Mouse (Mus musculus) telencephalon, adult 2 months (tissue): ENCODE measurements around the gene Ucp2.
A peak's percentile ranks its signal among the peaks of the same experiment; 100 is the strongest.
"Not testable (repeated sequence)": the region's sequence is repeated elsewhere in the genome, so short reads cannot be mapped to it uniquely, and the experiment has no call there.

Experiments
- DNase-seq: peaks from one replicate; pipeline ENCODE4 v3.0.0-alpha.2; 2011; ENCODE audit warnings: low read depth, low spot score

Gene Ucp2

DNA sequence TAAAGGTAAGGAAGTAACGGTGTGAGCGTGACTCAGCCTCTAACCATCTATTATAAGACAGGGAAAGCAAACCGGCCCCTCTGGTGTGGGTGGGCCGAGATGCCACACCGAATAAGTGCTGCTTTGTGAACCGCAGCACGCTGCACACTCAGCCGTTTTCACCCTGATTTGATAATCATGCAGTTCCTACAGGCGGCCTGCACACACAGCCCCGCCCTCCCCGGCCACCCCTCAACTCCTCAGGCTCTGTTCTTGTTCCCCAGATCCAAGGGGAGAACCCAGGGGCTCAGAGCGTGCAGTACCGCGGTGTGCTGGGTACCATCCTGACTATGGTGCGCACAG is 13.3 kb upstream of the Ucp2 start:
- DNase-seq: no peak

DNA sequence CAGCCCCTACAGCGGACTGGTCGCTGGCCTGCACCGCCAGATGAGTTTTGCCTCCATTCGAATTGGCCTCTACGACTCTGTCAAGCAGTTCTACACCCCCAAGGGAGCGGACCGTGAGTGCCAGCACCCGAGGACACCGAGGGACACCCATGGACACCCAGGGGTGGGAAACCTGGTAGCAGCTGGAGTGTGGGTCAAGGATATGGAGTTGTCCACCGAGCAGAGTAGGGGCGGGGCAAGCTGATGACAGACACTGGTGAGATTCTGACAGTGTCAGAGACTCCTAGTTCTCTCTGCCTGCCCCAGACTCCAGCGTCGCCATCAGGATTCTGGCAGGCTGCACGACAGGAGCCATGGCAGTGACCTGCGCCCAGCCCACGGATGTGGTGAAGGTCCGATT is 13.0 kb upstream of the Ucp2 start:
- no peak for DNase-seq

DNA sequence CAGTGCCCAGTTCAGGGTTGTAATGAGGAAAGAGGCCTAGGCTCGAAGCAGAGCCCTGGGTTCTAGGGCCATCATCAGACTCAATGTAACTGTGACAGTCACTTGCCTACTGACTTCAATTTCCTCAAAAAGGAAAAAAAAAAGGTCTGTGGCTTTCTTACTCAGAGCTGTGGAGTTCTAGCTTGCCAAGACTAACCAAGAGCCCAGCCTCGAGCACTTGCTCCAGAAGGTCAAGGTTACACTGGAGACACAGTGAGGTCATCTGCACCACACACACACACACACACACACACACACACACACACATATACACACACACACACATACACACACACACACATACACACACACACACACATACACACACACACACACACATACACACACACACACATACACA is 11.1 kb upstream of the Ucp2 start:
- DNase-seq: not testable (repeated sequence)

DNA sequence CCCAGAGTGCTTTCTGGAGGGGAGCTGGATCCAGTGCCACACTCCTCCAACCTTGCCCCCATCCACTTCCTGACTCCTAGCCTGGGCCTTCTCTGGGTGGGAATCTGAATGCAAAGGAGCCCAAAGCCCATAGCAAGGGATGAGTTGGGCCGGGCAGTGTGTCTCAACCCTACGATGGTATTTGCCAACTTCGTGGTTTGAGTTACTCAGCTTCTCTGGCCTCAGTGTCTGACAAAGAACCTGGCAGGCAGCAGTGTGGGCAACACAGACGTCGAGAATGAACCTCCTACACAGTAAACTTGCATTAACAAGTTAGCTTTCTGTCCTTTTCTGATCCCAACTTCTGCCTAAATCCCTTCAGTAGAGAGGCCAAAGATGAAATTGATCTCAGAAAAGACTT is 8.6 kb upstream of the Ucp2 start:
- no peak for DNase-seq

DNA sequence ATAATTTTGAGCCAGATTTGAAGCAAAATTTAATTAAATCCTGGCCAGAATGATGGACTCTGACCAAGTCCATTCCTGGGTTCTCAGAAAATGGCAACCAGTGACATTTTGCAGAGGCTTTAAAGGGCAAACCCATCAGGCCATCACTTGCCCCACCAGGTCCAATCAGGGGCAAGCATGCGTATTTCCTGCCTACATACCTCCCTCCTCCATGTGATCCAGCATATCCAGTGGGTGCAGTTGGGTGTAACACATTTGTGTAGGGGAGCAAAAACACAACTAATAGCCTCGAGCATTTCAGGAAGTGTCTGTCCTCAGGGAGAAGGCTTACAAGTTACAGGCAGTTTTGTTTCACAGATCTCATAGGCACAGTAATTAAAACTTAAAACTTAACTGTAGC is 5.8 kb upstream of the Ucp2 start:
- DNase-seq: no peak

DNA sequence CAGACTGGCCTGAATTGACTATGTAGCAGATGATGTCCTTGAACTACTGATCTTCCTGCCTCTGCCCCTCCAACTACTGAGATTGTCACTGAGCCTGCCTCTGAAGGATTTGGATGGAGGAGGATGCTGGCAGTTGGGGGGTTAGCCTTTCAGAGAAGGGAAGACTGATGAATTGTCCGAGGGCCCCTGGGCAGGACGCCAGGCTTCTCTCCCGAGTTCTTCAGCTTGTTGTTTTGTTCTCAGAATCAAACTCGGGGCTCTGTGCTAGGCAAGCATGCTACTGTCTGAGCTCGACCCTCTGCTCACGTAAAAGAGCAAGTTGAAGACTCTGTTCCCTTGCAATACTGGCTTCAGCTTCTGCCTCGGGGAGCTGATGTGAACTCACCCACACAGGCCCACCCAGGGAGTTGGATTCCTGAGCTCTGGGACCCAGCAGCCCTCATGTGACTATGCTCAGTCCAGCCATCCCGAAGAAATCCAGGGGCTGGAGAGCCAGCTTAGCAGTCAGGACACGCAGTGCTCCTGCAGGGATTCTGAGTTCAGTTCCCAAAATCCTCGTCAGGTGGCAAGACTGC is 4.6 kb upstream of the Ucp2 start:
- no peak for DNase-seq

DNA sequence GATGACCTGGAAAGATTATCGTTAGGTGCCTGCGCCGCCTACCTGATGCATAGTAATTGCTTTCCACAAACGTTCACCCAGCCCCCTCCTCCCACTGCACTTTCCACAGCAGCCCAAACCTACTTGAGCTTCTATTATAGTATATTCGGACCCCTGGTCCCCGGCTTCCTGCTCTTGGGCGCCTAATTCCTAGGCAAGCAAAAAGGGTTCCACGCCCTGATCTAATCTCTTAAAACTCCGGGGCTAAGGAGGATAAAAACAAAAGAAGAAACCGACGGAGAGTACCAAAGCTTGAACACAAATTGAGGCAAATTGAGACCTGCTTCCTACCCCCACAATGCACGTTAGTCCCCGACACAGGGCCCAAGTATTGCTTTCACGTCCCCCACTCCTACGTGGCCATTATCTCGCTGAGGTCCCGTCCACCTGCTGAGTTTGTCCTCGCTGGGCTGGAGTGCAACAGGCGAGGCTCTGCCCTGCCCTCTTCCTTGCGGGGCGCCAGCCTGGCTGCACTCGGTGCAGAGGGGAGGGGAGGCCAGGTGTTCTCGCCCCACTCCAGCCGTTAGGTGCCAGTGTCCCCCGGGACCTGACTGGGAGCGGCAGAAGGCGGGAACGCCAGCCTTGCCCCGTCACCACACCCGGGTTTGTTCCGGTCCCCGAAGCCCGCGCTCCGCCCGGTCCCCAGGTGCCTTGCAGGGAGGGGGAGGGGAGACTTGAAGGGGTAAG is 583 bp upstream of the Ucp2 start:
- no peak for DNase-seq

DNA sequence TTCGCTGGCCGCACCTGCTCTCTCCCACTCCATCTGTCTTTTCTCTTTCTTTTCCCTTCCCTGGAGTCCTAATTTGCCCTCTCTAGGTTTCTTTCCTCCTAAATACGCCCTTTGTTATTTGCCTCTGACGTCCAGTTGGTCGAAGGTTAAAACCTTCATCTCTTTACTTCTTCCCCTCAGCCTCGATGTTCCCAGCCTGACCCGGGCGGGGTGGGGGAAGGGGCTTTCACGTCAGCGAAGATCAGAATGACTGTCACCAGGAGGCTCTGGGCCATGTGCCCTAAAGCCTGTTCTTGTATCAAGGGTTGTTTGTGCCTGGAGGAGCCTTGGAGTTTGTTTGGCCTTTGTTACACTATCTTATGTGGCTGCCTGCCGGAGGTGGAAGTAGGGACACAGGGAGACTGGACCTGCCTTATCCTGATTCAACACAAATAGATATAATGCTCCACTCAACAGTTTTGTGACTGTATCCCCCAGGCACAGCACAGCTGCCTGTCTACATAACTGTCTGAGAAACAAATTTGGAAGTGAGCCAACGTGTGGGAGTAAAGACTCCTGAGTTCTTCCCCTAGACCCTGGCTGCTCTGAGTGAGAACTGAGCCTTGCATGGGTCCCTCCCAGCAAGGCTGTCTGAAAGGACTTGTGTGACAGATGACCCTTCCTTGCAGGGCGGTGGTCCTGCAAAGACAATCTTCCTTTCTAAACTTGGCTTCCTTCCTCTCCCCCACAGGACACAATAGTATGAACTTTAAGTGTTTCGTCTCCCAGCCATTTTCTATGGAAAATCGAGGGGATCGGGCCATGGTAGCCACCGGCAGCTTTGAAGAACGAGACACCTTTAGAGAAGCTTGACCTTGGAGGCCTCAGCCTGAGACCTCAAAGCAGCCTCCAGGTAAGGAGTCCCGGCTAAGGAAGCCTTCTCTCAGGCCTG is 612 bp downstream of the Ucp2 start:
- no peak for DNase-seq

DNA sequence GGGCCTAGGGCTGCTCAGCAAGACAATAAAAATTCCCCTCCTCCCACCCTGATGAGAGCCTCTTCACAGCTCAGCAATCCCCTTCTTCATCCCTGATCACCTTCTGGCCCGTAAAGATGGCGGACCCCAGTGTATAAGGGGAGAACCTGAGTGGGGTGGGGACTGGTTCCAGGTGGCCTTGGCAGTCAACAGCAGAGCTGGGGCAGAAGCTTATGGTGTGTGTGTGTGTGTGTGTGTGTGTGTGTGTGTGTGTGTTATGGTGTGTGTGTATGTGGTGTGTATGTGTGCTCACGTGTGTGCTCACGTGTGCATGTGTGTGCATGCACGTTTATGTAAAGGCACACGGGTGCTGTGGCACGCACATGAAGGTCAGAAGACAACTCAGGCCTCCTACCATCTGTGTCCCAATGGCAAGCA is 1.3 kb downstream of the Ucp2 start:
- DNase-seq: no peak

DNA sequence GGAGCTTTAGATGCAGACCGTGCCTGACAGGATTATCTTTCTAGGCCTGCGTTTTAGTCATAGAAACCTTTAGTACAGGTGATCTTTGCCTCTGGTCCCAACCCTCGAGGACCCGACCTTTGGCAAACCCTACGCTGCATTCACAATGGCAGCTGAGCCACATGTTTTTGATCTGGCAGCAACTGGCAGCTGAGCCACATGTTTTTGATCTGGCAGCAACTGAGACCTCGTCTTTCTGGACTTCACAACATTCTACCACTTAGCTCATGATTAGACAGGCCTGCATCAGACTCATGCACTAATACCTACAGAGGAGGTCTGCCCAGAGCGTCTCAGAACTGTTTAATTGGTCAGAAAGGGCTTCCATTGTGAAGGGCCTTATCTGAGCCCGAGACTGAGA is 1.9 kb downstream of the Ucp2 start:
- no peak for DNase-seq

DNA sequence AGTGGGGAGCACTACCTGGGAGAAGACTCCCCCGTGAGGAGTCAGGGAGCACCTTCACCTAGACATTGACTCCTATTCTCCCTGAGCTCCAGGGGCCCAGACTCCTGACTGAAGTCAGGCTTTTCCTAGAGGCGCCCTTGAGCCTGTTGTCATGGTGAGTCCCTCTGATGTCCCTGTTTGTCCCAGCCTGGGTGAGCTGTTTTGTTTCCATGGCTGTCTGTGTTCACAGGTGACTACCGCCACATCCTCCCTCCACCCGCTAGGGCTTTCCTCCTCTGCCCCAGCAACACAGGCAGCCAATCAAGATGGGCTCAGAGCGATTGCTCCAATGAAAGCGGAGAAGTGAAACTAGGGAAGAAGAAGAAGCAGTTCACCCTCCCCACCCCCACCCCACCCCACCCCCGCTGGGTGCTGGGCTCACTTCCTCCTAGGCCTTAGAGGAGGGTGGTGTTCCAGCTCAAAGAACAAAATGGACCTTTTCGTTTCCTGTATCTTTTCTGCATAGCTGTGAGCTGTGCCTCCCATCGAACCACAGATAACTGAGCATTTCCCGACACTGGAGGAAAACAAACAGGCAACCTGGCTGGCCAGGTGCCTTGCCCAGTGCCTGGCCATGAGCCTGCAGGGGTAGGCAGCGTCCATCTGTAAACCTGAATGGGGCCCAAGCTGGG is 2.6 kb downstream of the Ucp2 start:
- DNase-seq: peak; percentile 79

DNA sequence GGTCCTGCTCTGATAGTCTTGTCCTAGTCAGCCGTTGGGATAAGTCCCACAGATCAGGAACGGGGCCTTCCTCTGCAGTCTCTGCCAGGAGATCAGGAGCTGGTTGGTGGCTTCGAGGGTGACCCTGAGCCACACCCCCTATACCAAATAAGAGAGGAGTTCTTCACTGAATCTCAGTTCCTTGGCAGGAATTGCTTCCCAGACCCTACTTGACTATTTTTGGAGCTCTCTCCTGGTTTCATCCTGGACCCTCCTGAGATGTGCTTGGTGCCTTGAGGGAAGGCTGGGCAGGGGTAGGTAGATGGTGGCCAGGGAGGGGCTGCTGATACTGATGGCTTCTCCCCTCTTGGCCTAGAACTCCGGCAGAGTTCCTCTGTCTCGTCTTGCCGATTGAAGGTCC is 3.2 kb downstream of the Ucp2 start:
- DNase-seq: no peak

DNA sequence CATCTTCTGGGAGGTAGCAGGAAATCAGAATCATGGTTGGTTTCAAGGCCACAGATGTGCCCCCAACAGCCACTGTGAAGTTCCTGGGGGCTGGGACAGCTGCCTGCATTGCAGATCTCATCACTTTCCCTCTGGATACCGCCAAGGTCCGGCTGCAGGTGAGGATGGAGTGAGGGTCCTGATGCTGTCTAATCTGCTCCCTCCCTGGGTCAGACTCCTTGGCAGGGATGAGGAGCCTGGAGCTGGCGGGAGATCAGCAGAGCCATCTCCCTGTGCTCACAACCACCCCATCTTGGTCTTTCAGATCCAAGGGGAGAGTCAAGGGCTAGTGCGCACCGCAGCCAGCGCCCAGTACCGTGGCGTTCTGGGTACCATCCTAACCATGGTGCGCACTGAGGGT is 3.7 kb downstream of the Ucp2 start:
- no peak for DNase-seq

DNA sequence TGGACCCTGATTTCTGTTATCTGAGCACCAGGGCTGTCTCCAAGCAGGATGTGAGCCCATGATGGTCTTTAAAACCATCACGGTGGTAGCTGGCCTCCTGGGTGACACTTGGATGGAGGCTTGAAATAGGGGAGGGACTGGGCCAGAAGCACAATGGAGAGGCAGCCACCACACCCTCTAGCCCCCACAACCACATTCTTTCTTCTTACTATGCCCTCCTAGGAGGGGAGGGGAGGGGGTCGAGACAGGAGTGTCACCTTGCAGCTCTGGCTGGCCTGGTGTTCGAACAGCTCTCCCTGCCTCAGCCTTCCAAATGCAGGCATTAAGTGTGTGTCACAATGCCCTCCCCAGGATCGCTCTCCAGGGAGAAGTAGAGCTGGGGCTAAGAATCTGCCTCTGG is 4.3 kb downstream of the Ucp2 start:
- no peak for DNase-seq

DNA sequence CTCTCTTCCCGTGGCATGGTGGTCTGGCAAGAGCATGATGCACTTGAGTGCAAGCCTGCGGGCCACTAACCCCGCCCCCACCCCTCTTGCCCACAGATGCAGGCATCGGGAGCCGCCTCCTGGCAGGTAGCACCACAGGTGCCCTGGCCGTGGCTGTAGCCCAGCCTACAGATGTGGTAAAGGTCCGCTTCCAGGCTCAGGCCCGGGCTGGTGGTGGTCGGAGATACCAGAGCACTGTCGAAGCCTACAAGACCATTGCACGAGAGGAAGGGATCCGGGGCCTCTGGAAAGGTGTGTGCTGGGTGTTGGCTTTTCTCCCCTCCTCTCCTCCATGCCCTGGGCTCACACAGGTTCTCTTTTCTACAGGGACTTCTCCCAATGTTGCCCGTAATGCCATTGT is 4.8 kb downstream of the Ucp2 start:
- no peak for DNase-seq

DNA sequence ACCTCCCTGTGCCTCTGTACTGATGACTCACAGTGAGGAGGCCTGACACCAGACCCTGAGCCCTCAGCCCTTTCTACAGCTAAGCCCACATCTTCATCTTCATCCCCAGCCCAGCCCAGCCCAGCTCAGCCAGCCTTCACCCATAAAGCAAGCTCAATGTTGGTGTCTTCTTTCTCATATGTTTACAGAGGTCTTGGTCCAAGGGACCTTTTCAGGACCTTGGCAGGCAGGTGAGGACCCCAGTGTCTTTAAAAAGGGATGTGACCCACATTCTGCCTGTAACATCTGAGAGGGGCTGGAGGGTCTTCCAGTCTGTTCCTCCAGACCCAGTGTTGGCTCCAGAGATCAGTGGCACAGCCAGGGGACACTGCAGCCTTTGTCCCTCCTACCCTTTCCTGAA is 6.3 kb downstream of the Ucp2 start:
- no peak for DNase-seq

DNA sequence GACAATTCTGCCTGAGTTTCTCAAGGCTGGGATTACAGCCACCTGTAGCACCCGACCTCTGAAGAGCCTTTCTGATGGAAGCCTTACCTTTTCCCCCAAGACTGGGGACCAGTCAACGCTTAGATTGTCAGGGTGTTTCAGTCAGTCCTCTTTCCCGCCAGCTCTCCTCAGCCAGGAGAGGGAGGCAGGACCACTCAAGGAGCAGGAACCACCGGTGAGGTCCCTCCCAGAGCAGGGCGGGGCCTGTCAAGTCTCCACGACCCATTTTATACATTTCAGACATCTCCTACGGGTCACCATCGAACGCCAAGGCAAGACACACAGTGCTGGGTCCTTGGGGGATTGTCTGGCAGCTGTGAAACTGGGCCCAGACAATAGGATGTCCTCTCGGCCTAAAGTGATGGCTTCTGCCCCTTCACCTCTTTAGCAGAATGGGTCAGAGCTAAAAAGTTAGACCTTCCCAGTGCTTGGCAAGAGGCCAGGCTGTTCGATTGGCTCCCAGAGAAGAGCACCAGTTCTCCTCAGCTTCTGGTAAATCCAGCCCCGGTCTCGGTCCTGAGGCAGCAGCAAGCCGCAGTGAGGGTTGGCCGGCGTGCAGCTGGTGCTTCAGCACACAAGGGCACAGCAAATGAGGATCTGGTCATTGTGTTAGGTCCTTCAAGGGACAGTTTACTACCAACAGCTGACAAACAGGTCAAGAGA is 7.3 kb downstream of the Ucp2 start:
- DNase-seq: no peak

DNA sequence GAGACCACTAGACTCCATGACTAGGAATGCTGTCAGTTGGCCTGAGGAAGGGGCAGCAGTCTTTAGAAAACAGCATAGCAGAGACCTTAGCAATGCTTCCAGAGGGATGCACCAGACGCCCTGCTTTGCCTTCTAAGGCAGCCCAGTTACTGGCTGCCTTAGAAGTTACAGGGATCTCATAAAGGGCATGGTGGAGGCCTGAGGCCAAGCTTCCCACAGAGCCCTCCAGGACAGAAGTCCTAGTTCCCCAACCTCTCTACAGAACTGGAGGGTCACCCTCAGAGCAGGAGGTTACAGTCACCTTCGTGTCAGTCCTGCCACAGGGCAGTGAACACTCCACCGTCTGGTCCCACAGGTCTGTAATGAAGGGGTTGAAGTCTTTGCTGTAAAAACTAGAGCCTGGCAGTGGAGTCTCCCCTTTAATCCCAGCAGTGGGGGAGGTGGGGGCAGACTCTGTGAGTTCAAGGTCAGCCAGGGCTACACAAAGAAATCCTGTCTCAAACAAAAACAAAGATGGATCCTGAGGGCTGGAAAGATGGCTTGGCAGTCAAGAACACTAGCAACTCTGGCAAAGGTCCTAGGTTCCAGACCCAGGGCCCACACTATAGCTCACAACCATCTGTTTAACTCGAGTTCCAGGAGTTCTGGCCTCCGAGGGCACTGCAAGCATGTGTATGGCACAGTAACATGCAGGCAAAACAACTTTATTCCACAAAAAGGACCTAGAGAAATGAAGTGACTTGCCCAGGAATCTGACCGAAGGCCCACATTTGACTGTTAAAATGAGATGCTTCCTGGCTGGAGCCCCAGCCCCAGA is 8.1 kb downstream of the Ucp2 start:
- DNase-seq: no peak

DNA sequence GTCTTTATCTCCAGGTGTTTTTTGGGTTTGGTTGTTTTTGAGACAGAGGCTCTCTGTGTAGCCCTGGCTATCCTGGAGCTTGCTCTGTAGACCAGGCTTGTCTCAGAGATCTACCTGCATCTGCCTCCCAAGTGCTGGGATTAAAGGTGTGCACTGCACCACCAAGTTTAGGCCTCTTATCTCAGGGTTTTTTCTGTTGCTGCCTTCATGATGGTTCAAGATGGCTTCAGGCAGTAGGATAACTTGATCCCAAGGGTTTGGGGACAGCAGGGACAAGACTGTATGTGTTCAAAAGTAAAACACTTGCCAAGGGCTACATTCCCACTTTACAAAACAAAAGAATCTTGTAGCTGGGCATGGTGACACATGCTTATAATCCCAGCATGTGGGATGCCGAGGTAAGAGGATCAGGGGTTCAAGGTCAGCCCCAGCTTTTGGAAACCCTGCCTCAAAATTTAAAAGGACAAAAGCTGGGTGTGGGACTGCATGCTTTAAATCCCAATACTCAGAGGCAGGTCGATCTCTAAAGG is 8.8 kb downstream of the Ucp2 start:
- DNase-seq: no peak

DNA sequence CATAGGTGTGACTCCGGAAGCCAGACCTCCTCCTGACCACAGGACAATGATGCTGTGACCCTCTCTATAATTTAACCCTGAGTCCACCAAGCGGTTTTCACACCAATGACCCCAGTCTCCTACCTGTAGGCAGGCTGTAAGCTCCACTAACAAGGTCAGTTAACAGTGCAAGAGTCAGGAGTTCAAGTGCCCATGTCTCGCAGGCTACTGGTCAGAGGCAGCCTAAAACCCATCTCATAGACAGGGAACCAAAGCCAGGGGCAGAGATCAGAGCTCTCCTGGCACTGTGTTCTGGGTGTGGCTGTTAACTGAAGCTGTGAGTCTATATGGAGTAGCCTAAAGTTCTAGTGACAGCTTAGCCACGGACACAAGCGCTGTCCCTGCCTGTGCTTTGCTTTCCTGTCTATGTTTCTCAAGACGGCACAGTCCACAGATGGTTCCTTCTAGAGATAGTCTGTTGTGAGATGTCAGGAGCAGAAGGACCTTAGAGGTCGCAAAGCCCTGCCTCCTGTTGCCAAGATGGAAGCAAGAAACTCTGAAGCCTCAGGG is 9.3 kb downstream of the Ucp2 start:
- no peak for DNase-seq
